Mouse (Mus musculus) ES-CJ7 (cell line): ENCODE measurements at regions not wholly inside any gene's neighbourhood (a gene's known extent, or its start where the extent isn't known, plus 50 kb on each side); places are given as distances from the start of the nearest gene placed in this dataset.
"Not testable (repeated sequence)": the region's sequence is repeated elsewhere in the genome, so short reads cannot be mapped to it uniquely, and the experiment has no call there.

Experiments used
- DNase-seq: peaks from one replicate; pipeline ENCODE4 v3.0.0; 2011; ENCODE audit warnings: low read depth, low spot score

GRCm38 (mm10) chrX:103250961-103251360 is 64.5 kb upstream of the Nap1l2 start:
- no peak for DNase-seq

GRCm38 (mm10) chrX:103251478-103251877 is 65.0 kb upstream of the Nap1l2 start:
- not testable (repeated sequence) for DNase-seq

GRCm38 (mm10) chrX:103252056-103252850 is 65.8 kb upstream of the Nap1l2 start:
- DNase-seq, result peak; percentile 42

DNA sequence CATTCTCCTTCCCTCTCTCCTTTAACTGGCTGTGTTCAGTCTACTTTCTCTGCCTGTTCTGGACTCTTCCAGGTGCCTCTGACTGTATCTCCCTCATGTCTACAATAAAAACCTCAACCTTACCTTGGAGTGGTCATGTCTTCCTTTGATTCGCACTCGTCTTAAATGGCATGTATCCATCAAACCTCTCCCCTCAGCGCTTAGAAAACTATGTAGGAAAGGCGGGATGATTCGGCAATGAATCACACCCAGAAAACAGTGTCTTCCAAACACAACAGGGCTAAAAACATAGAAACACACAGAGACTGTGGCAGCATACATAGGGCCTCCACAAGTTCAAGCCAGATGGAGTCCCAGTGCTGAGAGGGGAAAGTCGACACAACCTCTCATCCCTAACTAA is 66.4 kb upstream of the Nap1l2 start:
- peak; percentile 17 for DNase-seq

DNA sequence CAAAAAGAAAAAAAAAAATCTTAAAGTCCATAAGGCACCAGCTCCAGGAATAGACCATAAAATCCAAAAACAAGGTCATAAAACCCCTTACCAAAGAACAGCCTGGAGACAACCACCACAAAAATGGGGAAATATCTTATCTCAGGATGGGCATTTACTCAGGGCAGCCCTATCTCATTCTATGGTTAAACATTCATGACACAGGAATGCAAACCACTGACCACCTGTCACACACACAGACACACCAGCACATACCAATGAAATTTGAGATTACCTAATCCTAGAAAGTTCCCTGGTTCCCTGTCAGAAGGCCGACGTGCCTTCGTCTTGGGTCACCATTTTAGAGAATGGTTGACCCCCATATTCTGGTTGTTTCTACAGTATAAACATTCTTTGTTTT is 66.3 kb upstream of the Cdx4 start:
- no peak for DNase-seq

DNA sequence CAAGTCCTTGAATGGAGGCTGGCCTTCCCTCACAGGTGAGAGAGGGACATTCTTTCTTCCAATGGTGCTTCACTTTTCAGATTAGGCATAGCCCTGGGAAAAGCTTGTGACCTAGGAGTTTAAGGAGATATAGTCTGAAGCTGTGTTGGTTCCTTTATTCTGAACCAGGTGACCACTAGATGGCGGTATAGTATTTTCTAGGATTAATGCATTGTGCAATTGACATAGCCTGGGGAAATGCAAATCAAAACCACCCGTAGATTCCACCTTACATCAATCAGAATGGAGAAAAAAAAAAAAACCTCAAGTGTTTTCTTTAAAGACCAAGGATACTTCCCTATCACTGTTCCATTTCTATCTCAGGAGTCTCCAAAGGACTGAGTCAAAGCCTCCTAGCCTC is 61.3 kb upstream of the Cdx4 start:
- peak; percentile 56 for DNase-seq
